Mouse (Mus musculus) hindbrain, postnatal 0 days (tissue): ENCODE data around the gene Utp15. TPM values are rescaled to one million over a fixed set of nuclear protein-coding genes. Genes with fewer than 3 reads are reported as not detected.

Experiments
- ATAC-seq: fragments of 200-750 bp; cut with Nextera tagmentation; 2 replicates; pipeline ENCODE4 v1.8.0; 2017; ENCODE audit warnings: mild to moderate bottlenecking, moderate TSS enrichment, moderate library complexity
- DNase-seq: peaks from one replicate; pipeline ENCODE4 v3.0.0-alpha.2; 2015; ENCODE audit warnings: low spot score
- H3K27ac ChIP-seq: fragments of 300-500 bp; sonication (generic); 2 replicates; pipeline ENCODE4 v1.5.1; 2014; ENCODE audit warnings: mild to moderate bottlenecking
- H3K27me3 ChIP-seq: fragments of 300-500 bp; sonication (generic); 2 replicates; pipeline ENCODE4 v1.6.1; 2014; ENCODE audit warnings: low read length, mixed read lengths; ENCODE audit not compliant: insufficient read depth
- H3K36me3 ChIP-seq: fragments of 300-500 bp; sonication (generic); 2 replicates; pipeline ENCODE4 v1.6.1; 2014; ENCODE audit warnings: low read length, mixed read lengths; ENCODE audit not compliant: insufficient read depth
- H3K4me1 ChIP-seq: fragments of 300-500 bp; sonication (generic); 2 replicates; pipeline ENCODE4 v1.6.1; 2014; ENCODE audit warnings: antibody characterized with exemption, low read length, mixed read lengths; ENCODE audit not compliant: insufficient read depth
- H3K4me2 ChIP-seq: fragments of 300-500 bp; sonication (generic); 2 replicates; pipeline ENCODE4 v1.6.1; 2014; ENCODE audit warnings: low read depth, mild to moderate bottlenecking, low read length, moderate library complexity, mixed read lengths
- H3K4me3 ChIP-seq: fragments of 300-500 bp; sonication (generic); 2 replicates; pipeline ENCODE4 v1.5.1; 2014; ENCODE audit warnings: low read length
- H3K9ac ChIP-seq: fragments of 300-500 bp; sonication (generic); replicated peaks from 2 replicates; pipeline ENCODE4 v1.6.1; 2014; ENCODE audit warnings: mild to moderate bottlenecking, low read length, moderate library complexity, mixed read lengths
- H3K9me3 ChIP-seq: fragments of 300-500 bp; sonication (generic); 2 replicates; pipeline ENCODE4 v1.6.1; 2016; ENCODE audit warnings: low read length, mixed read lengths
- CTCF ChIP-seq: IDR thresholded peaks from 2 replicates; pipeline ENCODE4 v1.5.1; 2016; ENCODE audit warnings: antibody characterized with exemption, control low read depth, low read depth
- WGBS: fragments of 180-500 bp; shearing (Covaris S2); extraction: QIAGEN DNeasy Blood & Tissue Kit; methylation state at CpG from one replicate; pipeline ENCODE4 v1.1.7; 2014; 5-methylcytosine and 5-hydroxymethylcytosine counted together
- polyA plus RNA-seq: library from polyadenylated mRNA; unstranded; fragments of >200 nt; fragmentation: Nextera tagmentation; extraction: Ambion mirVana; gene quantifications from 2 replicates; pipeline ENCODE4 v1.2.1, GENCODE M21; 2015
- total RNA-seq: library from RNA; depleted of rRNA; stranded (reverse); fragments of >200 nt; gene quantifications from 2 replicates; pipeline ENCODE4 v1.2.3, GENCODE M21; 2014

Gene Utp15
- total and polyA plus RNA-seq, 2 experiments from 2014 or later, result 18.0 to 23.1 TPM

DNA sequence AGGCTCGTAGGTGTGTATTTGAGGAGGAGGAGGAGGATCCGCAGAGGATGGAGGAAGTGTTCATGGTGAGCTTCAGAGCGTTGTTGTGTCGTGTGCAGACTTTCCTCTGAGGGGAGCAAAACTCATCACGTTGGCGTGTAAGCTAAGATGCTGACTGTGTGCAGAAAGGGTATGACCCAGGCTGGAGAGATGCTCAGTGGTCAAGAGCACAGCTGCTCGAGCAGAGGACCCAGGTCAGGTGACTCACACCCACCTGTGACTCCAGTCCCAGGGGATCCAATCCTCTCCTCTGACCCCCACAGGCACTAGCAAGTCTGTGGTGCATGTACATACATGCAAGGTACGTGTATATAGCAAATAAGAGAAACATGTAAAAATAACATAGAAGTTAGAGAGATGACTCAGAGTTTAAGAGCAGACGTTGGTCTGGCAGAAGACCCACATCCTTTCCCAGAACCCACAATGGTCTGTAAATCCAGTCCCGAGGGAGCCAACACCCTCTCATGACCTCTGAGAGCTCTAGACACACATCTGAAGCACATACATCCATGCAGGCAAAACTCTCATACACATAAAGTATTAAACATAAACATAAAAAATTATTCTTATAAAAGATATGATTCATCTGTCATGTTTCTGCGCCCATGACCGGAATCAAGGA is 18.3 kb upstream of the Utp15 start:
- Histone ChIP-seq H3K9me3 (no peaks in the 10 kb centered on the region), H3K36me3 (0 out of 2 replicates have a peak, but pooled peaks cover 1% of the 10 kb centered on the region), H3K27me3 (no peaks in the 10 kb centered on the region), H3K4me1 (no peaks in the 10 kb centered on the region), H3K27ac (no peak overlapping the region), H3K9ac (no peak overlapping the region), H3K4me3 (no peak overlapping the region), H3K4me2 (no peak overlapping the region)
- DNase-seq (no peak), ATAC-seq (no peak)
- 80% methylated on average over 12 of the region's 12 CpGs for WGBS
- no peak for TF ChIP-seq CTCF

DNA sequence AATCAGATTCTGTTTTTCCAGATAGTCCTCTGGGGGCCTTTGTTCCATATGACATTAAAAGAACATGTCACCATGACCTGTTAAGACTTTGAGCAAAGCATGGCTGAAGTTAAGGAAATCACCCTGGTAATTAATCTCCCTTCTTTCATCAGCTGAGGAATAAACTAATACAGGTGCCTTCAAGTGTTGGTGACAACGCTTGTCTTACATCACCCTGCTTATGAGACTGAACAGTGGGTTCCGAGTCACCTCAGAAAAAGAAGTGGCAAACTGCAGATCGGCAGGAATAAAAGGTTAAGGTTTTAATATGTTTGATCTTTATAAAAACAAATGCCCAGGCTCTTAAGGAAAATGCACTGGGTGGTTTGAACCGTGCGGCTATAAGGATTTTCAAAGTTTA is 16.8 kb upstream of the Utp15 start, which contains the start of gene Gm21976:
TSS of gene Gm21976 (plus strand) at position 202 of the 400 bp plus-strand sequence.
- H3K27ac ChIP-seq, result no peak within 1 kb of the TSS
- WGBS, result 88% methylated on average over 5 of the region's 5 CpGs
- no peak for ATAC-seq
- H3K4me1 ChIP-seq, result no peaks in the 10 kb centered on the region
- DNase-seq, result no peak
- H3K9ac ChIP-seq, result no peak within 1 kb of the TSS
- H3K4me3 ChIP-seq, result no peak within 1 kb of the TSS
- TF ChIP-seq CTCF, result no peak
- peaks cover 16% of the 10 kb centered on the region; the same call in 1 of the 2 replicates for H3K36me3 ChIP-seq
- H3K27me3 ChIP-seq, result no peaks in the 10 kb centered on the region
- no peak within 1 kb of the TSS for H3K4me2 ChIP-seq
- no peaks in the 10 kb centered on the region for H3K9me3 ChIP-seq

DNA sequence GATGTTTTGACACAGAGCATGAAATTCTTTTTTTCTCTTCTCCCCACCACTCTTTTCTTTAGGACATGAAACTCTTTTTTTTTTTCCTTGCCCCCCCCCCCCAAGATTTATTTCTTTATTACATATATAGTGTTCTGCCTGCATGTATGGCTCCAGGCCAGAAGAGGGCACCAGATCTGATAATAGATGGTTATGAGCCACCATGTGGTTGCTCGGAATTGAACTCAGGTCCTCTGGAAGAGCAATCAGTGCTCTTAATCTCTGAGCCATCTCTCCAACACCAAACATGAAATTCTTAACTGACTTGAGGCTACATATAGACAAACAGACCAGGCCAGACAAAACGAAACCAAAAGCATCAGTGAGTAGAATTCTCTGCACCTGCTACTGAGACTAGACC is 14.7 kb upstream of the Utp15 start:
- no peak for DNase-seq
- Histone ChIP-seq H3K4me2 (no peak overlapping the region), H3K4me1 (no peaks in the 10 kb centered on the region), H3K27me3 (no peaks in the 10 kb centered on the region), H3K36me3 (peaks cover 35% of the 10 kb centered on the region), H3K9me3 (no peaks in the 10 kb centered on the region), H3K9ac (no peak overlapping the region), H3K27ac (no peak overlapping the region), H3K4me3 (no peak overlapping the region)
- no peak; the same call in 1 of the 2 replicates for TF ChIP-seq CTCF
- ATAC-seq, result no peak
- WGBS, result 81% methylated on average over 2 of the region's 2 CpGs

DNA sequence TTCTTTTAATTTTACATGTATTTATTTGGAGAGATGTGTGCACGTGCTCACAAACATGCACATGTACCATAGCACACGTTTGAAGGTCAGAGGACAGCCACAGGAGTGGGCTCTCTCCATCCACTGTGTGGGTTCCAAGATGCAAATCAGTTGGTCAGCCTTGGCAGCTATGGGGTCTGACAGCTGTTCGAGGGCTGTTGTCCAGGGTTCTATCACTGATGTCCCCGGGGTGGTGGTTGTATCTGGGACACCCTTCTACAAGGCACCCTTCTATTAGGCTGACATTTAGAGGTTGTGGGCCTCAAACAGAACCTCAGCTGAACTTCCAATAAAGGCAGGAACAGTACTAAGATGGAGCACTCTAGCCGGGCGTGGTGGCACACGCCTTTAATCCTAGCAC is 13.4 kb upstream of the Utp15 start:
- H3K27me3 ChIP-seq, result no peaks in the 10 kb centered on the region
- no peak for DNase-seq
- no peak overlapping the region for H3K4me2 ChIP-seq
- H3K9me3 ChIP-seq, result no peaks in the 10 kb centered on the region
- no peak overlapping the region for H3K4me3 ChIP-seq
- H3K4me1 ChIP-seq, result no peaks in the 10 kb centered on the region
- H3K36me3 ChIP-seq, result peaks cover 47% of the 10 kb centered on the region
- TF ChIP-seq CTCF, result no peak
- ATAC-seq, result no peak
- no peak overlapping the region for H3K9ac ChIP-seq
- 90% methylated on average over 7 of the region's 7 CpGs for WGBS
- H3K27ac ChIP-seq, result no peak overlapping the region

DNA sequence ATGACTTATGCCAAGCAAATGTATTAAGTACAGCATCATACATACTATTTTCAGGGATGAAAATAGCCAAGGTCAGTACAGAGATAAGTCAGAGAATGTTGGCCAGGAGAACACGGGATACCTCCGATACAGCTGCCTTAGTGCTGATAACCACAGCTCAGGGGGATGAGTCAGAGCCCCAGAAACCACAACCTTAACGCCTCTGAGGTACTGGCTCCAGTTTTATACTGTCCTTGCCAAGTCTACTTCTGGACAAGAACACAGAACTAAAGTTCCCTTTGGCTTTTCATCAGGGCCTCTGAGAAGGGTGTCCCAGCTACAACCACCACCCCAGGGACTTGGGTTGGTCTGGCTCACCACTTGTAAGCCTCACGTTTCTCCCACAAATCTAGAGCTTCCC is 12.8 kb upstream of the Utp15 start:
- ATAC-seq (no peak), DNase-seq (no peak)
- Histone ChIP-seq H3K4me1 (no peaks in the 10 kb centered on the region), H3K9me3 (no peaks in the 10 kb centered on the region), H3K36me3 (peaks cover 51% of the 10 kb centered on the region), H3K9ac (no peak overlapping the region), H3K27ac (no peak overlapping the region), H3K4me3 (no peak overlapping the region), H3K4me2 (no peak overlapping the region), H3K27me3 (no peaks in the 10 kb centered on the region)
- 94% methylated on average over 4 of the region's 4 CpGs for WGBS
- TF ChIP-seq CTCF, result no peak

DNA sequence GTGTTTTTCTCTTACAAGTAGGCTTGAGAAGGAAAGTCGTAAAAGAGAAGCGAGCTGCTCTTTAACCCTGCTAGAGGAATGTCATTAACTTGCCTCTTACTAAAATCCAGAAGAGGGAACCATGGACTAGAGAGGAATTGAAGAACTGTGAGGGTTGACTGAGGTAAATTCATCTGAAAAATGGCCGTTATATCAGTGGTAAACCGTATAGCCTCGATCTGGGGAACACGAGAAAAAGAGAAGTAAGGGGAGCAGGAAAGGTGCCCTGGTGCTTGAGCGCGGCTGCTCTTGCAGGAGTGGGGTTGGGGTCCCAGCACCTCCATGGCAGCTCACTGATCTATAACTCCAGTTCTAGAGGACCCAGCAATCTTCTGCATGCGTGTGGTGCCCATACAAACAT is 11.2 kb upstream of the Utp15 start:
- H3K4me2 ChIP-seq, result no peak overlapping the region
- H3K4me3 ChIP-seq, result no peak overlapping the region
- H3K36me3 ChIP-seq, result peaks cover 51% of the 10 kb centered on the region
- H3K27ac ChIP-seq, result no peak overlapping the region
- H3K27me3 ChIP-seq, result no peaks in the 10 kb centered on the region
- H3K4me1 ChIP-seq, result no peaks in the 10 kb centered on the region
- ATAC-seq (no peak), DNase-seq (no peak)
- 92% methylated on average over 9 of the region's 9 CpGs for WGBS
- no peaks in the 10 kb centered on the region for H3K9me3 ChIP-seq
- H3K9ac ChIP-seq, result no peak overlapping the region
- TF ChIP-seq CTCF, result no peak

DNA sequence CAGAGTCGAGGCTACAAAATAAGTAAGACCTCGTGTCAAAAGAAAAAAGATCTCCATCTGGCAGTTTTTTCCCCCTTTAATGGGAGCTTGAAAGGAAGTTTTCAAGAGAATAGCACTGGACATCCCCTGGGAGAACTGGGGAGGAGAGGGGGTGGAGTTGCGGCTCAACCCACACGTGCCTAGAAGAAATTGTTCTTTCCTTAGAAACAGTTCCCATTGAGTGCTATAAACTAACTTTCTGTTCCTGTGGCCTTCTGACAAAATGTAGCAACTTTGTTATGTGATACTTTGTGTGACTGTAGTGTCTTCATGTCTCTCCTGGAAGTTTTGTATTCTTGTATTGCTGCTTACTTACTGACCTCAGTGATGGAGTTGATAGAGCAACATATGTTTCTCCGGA is 1.3 kb upstream of the Utp15 start:
- no peaks in the 10 kb centered on the region for H3K9me3 ChIP-seq
- DNase-seq (no peak), ATAC-seq (no peak)
- 19% methylated on average over 5 of the region's 5 CpGs for whole genome bisulfite sequencing
- peak overlapping the region; percentile 98 for H3K4me3 ChIP-seq
- H3K9ac ChIP-seq, result peak overlapping the region; percentile 94; the same call in 1 of the 2 replicates
- no peak for TF ChIP-seq CTCF
- peak overlapping the region; percentile 94 for H3K4me2 ChIP-seq
- H3K27ac ChIP-seq, result no peak overlapping the region
- H3K36me3 ChIP-seq, result peaks cover 7% of the 10 kb centered on the region; the same call in 1 of the 2 replicates
- H3K4me1 ChIP-seq, result peaks cover 16% of the 10 kb centered on the region; the same call in 1 of the 2 replicates
- no peaks in the 10 kb centered on the region for H3K27me3 ChIP-seq
